Mouse (Mus musculus): ENCODE measurements at regions not wholly inside any gene's neighbourhood (a gene's known extent, or its start where the extent isn't known, plus 50 kb on each side); places are given as distances from the start of the nearest gene placed in this dataset.
A peak's percentile ranks its signal among the peaks of the same experiment; 100 is the strongest.

- no peak for DNase-seq
- no peaks in the 10 kb centered on the region for H3K27me3 ChIP-seq (ENCODE audit: control insufficient read depth, insufficient read depth, low read length)
Observed at GRCm38 (mm10) chr3:35473351-35473750, 280.6 kb upstream of the Atp11b start.

DNA sequence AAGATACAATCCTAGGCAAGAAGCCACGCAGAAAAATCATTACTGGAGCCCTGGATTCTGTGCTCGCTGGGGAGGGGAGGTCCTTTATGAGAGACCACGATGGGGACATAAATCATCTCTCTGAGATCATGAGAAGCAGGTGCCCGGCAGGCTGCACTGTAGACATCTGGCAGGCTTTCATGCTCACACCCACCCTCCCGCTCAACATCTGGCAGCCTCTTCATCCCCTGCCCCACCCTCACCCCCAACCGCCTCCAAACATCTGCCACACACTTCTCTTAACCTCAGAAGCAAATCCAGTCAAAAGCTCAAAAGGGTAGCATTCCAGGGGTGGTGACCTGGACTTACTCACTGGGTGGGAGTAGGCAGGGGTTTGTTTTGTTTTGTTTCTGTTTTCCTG lies 279.5 kb upstream of the Atp11b start:
- 48% methylated on average over 6 of the region's 6 CpGs for WGBS
- TF ChIP-seq POLR2A (IDR thresholded peaks at IDR 0.05; ENCODE audit: insufficient read depth, low read depth, low read length), result no peak
- no peak for TF ChIP-seq CTCF (IDR thresholded peaks at IDR 0.05)
- TF ChIP-seq EP300 (IDR thresholded peaks at IDR 0.05; ENCODE audit: insufficient read depth, low read depth, low read length), result no peak
- Histone ChIP-seq H3K36me3 (ENCODE audit: control insufficient read depth, insufficient read depth, low read length) (no peaks in the 10 kb centered on the region), H3K79me2 (replicated peaks; ENCODE audit: control insufficient read depth, insufficient read depth, low read length) (no peaks in the 10 kb centered on the region), H3K27me3 (ENCODE audit: control insufficient read depth, insufficient read depth, low read length) (no peaks in the 10 kb centered on the region), H3K4me3 (no peak overlapping the region), H3K4me1 (ENCODE audit: control insufficient read depth, insufficient read depth, low read length) (no peaks in the 10 kb centered on the region), H3K27ac (no peak overlapping the region), H3K9ac (ENCODE audit: low read depth, low read length) (no peak overlapping the region)
- intact Hi-C loops (cut with DNase I), result no loop called here
- no peak for DNase-seq

More at GRCm38 (mm10) chr3:35473351-35473750, 280.6 kb upstream of the Atp11b start:
- intact Hi-C loops (cut with DNase I), result no loop called here
- H3K4me1 ChIP-seq (ENCODE audit: control insufficient read depth, insufficient read depth, low read length), result no peaks in the 10 kb centered on the region
- no peaks in the 10 kb centered on the region for H3K36me3 ChIP-seq (ENCODE audit: control insufficient read depth, insufficient read depth, low read length)
- no peak overlapping the region for H3K27ac ChIP-seq
- 87% methylated on average over 7 of the region's 7 CpGs for WGBS
- no peak overlapping the region for H3K9ac ChIP-seq (ENCODE audit: low read depth, low read length)
- H3K79me2 ChIP-seq (replicated peaks; ENCODE audit: control insufficient read depth, insufficient read depth, low read length), result no peaks in the 10 kb centered on the region
- H3K4me3 ChIP-seq, result no peak overlapping the region
- TF ChIP-seq POLR2A (IDR thresholded peaks at IDR 0.05; ENCODE audit: insufficient read depth, low read depth, low read length), result no peak
- TF ChIP-seq CTCF (IDR thresholded peaks at IDR 0.05), result no peak
- no peak for TF ChIP-seq EP300 (IDR thresholded peaks at IDR 0.05; ENCODE audit: insufficient read depth, low read depth, low read length)

GRCm38 (mm10) chr3:35475326-35475725 lies 278.6 kb upstream of the Atp11b start:
- H3K4me3 ChIP-seq, result no peak overlapping the region
- intact Hi-C loops (cut with DNase I), result no loop called here
- H3K27ac ChIP-seq, result no peak overlapping the region
- DNase-seq, result no peak
- no peaks in the 10 kb centered on the region for H3K27me3 ChIP-seq (ENCODE audit: control insufficient read depth, insufficient read depth, low read length)
- no peaks in the 10 kb centered on the region for H3K79me2 ChIP-seq (replicated peaks; ENCODE audit: control insufficient read depth, insufficient read depth, low read length)
- TF ChIP-seq EP300 (IDR thresholded peaks at IDR 0.05; ENCODE audit: insufficient read depth, low read depth, low read length) (no peak), POLR2A (IDR thresholded peaks at IDR 0.05; ENCODE audit: insufficient read depth, low read depth, low read length) (no peak), CTCF (IDR thresholded peaks at IDR 0.05) (no peak)
- H3K36me3 ChIP-seq (ENCODE audit: control insufficient read depth, insufficient read depth, low read length), result no peaks in the 10 kb centered on the region
- H3K4me1 ChIP-seq (ENCODE audit: control insufficient read depth, insufficient read depth, low read length), result no peaks in the 10 kb centered on the region
- WGBS, result 69% methylated on average over 7 of the region's 7 CpGs
- H3K9ac ChIP-seq (ENCODE audit: low read depth, low read length), result no peak overlapping the region

- TF ChIP-seq EP300 (IDR thresholded peaks at IDR 0.05; ENCODE audit: insufficient read depth, low read depth, low read length) (no peak), CTCF (IDR thresholded peaks at IDR 0.05) (no peak), POLR2A (IDR thresholded peaks at IDR 0.05; ENCODE audit: insufficient read depth, low read depth, low read length) (no peak)
- H3K27me3 ChIP-seq (ENCODE audit: control insufficient read depth, insufficient read depth, low read length), result no peaks in the 10 kb centered on the region
- no peaks in the 10 kb centered on the region for H3K4me1 ChIP-seq (ENCODE audit: control insufficient read depth, insufficient read depth, low read length)
- no peaks in the 10 kb centered on the region for H3K36me3 ChIP-seq (ENCODE audit: control insufficient read depth, insufficient read depth, low read length)
- 50% methylated on average over 18 of the region's 18 CpGs for WGBS
- H3K4me3 ChIP-seq, result no peak overlapping the region
- H3K79me2 ChIP-seq (replicated peaks; ENCODE audit: control insufficient read depth, insufficient read depth, low read length), result no peaks in the 10 kb centered on the region
- no peak for DNase-seq
- intact Hi-C loops (cut with DNase I), result loop anchor here (5.0 to 10.0 kb wide), 3 partner anchors 376 to 1656 kb away; no protein-coding TSS in a partner anchor
- no peak overlapping the region for H3K27ac ChIP-seq
- H3K9ac ChIP-seq (ENCODE audit: low read depth, low read length), result no peak overlapping the region
Observed at GRCm38 (mm10) chr3:35480714-35481695, 272.9 kb upstream of the Atp11b start.

DNA sequence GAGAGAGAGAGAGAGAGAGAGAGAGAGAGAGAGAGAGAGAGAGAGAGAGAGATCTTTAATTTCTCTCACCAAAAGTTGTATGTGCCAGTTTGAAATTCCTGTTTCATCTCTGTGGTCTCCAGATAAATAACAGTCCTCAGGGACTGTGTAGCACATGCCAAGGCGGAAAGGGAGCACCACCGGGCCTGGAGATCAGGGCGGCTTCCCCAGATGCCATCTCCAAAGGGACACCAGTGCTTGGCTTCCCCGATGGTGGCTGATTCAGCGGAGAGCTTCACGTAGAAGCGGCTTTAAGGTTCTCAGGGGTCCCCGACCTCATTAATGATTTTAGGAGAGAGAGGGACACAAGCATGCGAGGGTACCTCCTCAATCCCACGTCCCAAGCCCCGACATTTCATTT lies 272.1 kb upstream of the Atp11b start:
- intact Hi-C loops (cut with DNase I), result loop anchor here (1.0 to 10.0 kb wide), 5 partner anchors 377 to 1657 kb away; no protein-coding TSS in a partner anchor
- Histone ChIP-seq H3K79me2 (replicated peaks; ENCODE audit: control insufficient read depth, insufficient read depth, low read length) (no peaks in the 10 kb centered on the region), H3K36me3 (ENCODE audit: control insufficient read depth, insufficient read depth, low read length) (no peaks in the 10 kb centered on the region), H3K4me3 (no peak overlapping the region), H3K9ac (ENCODE audit: low read depth, low read length) (no peak overlapping the region), H3K27me3 (ENCODE audit: control insufficient read depth, insufficient read depth, low read length) (no peaks in the 10 kb centered on the region), H3K27ac (no peak overlapping the region), H3K4me1 (ENCODE audit: control insufficient read depth, insufficient read depth, low read length) (no peaks in the 10 kb centered on the region)
- no peak for DNase-seq
- TF ChIP-seq POLR2A (IDR thresholded peaks at IDR 0.05; ENCODE audit: insufficient read depth, low read depth, low read length) (no peak), EP300 (IDR thresholded peaks at IDR 0.05; ENCODE audit: insufficient read depth, low read depth, low read length) (no peak), CTCF (IDR thresholded peaks at IDR 0.05) (no peak)
- WGBS, result 24% methylated on average over 11 of the region's 11 CpGs

DNA sequence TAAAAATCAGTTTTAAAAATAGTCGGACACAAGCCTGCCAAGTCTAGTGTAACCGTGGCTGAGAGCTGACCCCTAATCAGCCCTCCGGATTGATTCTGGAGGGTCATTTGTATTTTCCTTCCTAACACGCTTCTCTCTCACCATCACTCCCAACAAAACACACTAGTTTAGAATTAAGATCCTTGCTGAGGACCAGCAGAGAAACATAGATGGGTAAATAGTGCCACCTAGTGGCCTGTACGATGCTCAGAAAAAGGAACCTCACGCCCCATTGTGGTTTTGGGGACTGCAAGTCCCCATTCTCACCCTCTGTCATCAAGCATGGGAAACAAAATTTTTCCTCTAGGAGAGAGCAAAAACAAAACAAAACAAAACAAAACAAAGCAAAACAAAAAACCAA lies 271.6 kb upstream of the Atp11b start:
- Histone ChIP-seq H3K4me3 (no peak overlapping the region), H3K27ac (no peak overlapping the region), H3K9ac (ENCODE audit: low read depth, low read length) (no peak overlapping the region), H3K36me3 (ENCODE audit: control insufficient read depth, insufficient read depth, low read length) (no peaks in the 10 kb centered on the region), H3K27me3 (ENCODE audit: control insufficient read depth, insufficient read depth, low read length) (no peaks in the 10 kb centered on the region), H3K79me2 (replicated peaks; ENCODE audit: control insufficient read depth, insufficient read depth, low read length) (no peaks in the 10 kb centered on the region), H3K4me1 (ENCODE audit: control insufficient read depth, insufficient read depth, low read length) (no peaks in the 10 kb centered on the region)
- intact Hi-C loops (cut with DNase I), result loop anchor here (1.0 to 10.0 kb wide), 5 partner anchors 377 to 1657 kb away; no protein-coding TSS in a partner anchor
- peak; percentile 81 for TF ChIP-seq CTCF (IDR thresholded peaks at IDR 0.05)
- TF ChIP-seq POLR2A (IDR thresholded peaks at IDR 0.05; ENCODE audit: insufficient read depth, low read depth, low read length), result no peak
- 7% methylated on average over 6 of the region's 6 CpGs for WGBS
- peak in 1 of 2 experiments; percentile 18 for DNase-seq

Measured in heart, adult 2 months (tissue).